Mouse (Mus musculus) retina, postnatal 1 day (tissue): ENCODE measurements around the gene Tpk1.
"Not testable (repeated sequence)": the region's sequence is repeated elsewhere in the genome, so short reads cannot be mapped to it uniquely, and the experiment has no call there.

Experiments used
- DNase-seq: peaks from one replicate; pipeline ENCODE4 v3.0.0-alpha.2; 2012

Gene Tpk1

GRCm38 (mm10) chr6:43638865-43639264 lies 27.2 kb downstream of the Tpk1 start:
- no peak for DNase-seq

DNA sequence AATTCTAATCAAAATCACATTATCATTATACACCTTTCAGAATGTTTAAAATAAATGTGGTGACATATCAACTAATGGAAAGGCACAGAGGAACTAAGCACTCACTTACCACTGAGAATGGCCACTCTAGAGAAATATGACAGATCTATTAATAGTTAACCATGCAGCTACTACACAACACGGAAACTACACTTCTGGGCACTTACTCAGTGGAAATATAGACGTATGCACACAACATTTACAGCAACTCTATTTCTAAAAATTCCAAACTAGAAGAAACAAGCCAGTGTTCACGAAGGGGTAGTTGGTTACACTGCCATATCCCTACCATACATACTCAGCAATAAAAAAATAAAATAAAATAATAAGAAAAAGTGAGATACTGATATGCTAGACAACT lies 28.0 kb downstream of the Tpk1 start:
- no peak for DNase-seq

DNA sequence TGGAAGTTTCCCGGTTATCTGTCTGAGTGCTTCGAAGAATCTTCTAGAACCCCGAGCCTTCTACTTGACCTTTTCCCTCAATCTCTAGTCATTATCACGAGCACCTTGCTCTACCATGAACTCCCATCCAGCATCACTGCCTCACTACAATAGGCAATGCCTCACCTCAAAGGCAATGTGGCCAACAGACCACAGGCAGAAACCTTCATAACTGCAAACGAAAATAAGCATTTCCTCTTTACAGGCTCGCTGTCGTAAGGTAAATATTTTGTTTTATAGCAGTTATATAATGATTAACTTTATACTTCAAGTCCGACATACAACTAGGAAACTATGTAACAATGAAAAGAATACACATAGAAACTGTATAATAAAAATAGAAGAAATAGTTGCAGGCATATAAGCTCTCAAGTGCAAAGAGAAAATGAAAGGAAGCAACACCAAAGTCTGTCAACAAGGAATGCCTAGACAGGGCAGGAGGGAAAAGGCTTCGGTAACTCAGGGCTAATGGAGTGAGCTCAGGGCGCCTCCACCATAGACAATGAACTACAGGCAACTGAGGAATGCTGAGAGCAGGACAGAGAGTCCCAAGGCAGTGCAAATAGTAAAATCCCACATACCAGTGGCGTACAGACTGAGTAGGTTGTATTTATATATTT lies 29.0 kb downstream of the Tpk1 start:
- DNase-seq: no peak

GRCm38 (mm10) chr6:43633308-43633963 lies 32.6 kb downstream of the Tpk1 start:
- DNase-seq: no peak

DNA sequence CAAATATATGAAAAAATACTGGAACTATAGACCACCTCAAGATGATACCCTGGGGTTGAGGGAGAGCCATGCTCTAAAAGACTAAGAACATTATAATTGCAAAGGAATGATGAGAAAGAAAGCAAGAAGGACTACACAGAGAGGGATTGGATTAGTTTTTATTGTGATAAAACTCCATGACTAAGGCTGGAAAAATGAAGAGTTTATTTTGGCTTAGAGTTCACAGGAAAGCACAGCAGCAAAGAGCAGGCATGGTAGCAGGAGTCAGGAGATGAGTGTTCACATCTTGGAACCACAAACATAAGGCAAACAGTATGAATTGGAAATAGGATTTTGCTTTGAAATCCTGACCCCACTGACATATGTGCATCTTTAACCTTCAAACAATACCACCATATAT lies 33.2 kb downstream of the Tpk1 start:
- no peak for DNase-seq

- DNase-seq: not testable (repeated sequence)
Observed at GRCm38 (mm10) chr6:43623448-43623847, 42.6 kb downstream of the Tpk1 start.

- no peak for DNase-seq
Observed at GRCm38 (mm10) chr6:43619258-43619657, 46.8 kb downstream of the Tpk1 start.

- DNase-seq: no peak
Observed at GRCm38 (mm10) chr6:43611770-43612169, 54.3 kb downstream of the Tpk1 start.

- no peak for DNase-seq
Observed at GRCm38 (mm10) chr6:43590841-43591541, 75.1 kb downstream of the Tpk1 start.

GRCm38 (mm10) chr6:43585274-43585673 lies 80.8 kb downstream of the Tpk1 start:
- no peak for DNase-seq

GRCm38 (mm10) chr6:43581809-43582208 lies 84.3 kb downstream of the Tpk1 start:
- DNase-seq: no peak

- DNase-seq: no peak
Observed at GRCm38 (mm10) chr6:43567885-43568284, 98.2 kb downstream of the Tpk1 start.

GRCm38 (mm10) chr6:43562474-43562873 lies 103.6 kb downstream of the Tpk1 start:
- no peak for DNase-seq

DNA sequence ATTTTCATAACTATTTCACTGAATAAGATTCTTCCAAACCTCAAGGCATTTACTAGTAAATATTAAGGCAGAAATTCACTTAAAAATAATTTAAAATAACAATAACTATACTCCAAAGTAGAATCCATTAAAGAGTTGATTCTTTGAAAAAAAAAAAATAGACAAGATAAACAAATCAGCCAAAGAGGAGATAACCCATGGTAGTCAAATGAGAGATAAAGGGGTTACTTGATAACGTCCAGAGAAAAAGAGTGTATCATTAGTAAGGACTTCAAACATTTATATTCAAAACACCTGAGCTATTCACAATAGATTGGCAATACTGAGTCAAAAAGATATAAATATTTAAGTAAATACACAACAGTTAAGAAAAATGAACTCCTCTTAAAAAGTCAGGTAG lies 114.7 kb downstream of the Tpk1 start:
- DNase-seq: no peak

DNA sequence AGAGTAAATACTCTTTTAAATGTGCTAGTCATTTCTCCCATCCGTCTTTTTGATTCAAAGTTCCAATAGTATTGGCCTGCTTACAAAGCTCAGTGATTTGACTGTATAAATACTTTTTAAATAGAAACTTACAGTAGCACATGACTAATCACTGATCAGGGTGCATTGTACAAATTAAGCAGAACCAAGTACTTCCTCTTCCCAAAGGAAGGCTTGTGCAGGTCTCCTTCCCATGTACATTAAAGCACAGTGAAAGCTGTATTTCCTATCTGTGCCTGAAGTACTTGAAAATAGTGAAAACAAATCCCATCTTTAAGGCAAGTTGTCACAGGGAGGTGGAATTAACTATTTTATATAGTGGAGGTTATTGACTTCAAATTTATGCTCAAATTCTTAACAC lies 119.5 kb downstream of the Tpk1 start:
- DNase-seq: no peak

DNA sequence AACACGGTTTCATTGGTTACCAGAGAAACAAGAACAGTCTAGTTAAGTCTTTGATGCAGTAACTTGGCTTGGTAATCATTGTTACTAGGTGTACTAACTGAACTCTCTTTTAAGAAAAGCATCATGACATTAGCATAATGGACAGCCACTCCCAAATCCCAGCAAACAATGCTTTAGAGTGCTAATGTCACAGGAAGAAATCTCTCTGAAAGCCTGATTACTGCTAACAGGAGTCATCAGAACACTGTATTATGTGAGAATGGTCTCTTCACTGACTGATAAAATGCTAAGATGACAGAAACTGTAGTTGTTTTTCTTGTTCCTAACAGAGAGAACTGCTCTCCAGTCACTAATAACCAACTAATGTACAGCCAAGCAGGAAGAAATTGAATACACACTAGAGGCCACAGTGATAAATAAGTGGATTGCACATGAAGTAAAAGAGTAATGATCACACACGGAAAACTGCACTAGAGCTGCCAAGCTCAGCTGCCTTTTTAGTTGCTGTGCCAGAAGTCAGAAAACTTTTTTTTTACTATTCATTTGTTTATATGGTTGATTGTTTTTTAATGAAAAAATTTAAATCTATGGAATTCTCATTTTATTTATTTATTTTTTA lies 128.7 kb downstream of the Tpk1 start:
- no peak for DNase-seq

GRCm38 (mm10) chr6:43535459-43535858 lies 130.6 kb downstream of the Tpk1 start:
- DNase-seq: no peak

- DNase-seq: no peak
Observed at GRCm38 (mm10) chr6:43533323-43533722, 132.8 kb downstream of the Tpk1 start.

GRCm38 (mm10) chr6:43532822-43533221 lies 133.3 kb downstream of the Tpk1 start:
- DNase-seq: no peak

DNA sequence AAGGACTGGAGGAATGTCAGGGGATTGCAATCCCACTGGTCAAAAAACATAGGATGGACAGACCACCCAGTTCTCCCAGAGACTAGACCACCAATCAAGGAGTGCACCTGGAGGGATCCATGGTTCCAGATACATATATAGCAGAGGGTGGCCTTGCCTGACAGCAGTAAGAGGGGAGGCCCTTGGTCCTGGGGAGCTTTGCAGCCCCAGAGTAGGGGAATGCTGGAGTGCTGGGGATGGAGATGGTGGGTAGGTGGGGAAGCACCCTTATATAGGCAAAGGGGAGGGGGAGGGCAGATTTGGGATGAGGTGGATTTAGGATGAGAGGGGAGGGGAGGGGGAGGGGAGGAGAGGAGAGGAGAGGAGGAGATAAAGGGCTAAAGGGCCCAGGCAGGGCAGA lies 134.1 kb downstream of the Tpk1 start:
- no peak for DNase-seq

DNA sequence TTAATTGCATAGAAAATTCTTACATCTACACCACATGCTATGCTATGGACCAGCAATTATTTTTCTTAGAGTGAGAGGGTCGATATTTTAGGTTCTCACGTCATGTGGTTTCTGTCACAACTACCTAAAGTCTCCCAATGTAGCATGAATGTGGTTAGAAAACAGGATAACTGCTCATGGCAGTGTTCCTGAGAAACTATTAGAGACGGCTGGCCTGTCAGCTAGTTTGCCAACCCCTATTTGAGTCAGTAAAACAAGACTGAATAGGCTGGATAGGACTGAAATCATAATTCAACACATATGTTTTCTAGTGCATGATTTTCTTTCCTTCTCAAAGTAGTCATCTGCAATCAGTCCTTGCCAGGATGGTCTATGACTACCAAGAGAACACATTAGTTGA lies 137.1 kb downstream of the Tpk1 start:
- no peak for DNase-seq

GRCm38 (mm10) chr6:43525028-43525427 lies 141.1 kb downstream of the Tpk1 start:
- no peak for DNase-seq

DNA sequence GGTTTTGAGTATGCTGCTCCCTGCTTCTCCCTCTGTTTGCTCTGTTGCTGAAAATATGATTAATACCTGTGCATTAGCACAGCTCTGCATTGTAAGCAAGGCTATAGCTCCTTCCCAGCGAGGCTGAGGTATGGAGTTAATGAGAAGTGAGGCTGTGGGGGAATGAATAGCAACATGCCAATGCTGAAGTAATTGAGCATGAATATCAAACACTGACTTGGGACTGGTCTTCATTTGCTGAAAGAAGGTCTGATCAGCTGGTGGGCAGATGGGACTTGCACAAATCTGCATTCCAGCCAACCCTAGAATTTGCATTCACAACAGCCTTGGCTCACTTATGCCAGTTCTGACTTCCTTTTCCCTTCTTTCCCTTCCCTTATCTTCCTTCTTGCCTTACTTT lies 144.0 kb downstream of the Tpk1 start:
- peak; percentile 2 for DNase-seq

DNA sequence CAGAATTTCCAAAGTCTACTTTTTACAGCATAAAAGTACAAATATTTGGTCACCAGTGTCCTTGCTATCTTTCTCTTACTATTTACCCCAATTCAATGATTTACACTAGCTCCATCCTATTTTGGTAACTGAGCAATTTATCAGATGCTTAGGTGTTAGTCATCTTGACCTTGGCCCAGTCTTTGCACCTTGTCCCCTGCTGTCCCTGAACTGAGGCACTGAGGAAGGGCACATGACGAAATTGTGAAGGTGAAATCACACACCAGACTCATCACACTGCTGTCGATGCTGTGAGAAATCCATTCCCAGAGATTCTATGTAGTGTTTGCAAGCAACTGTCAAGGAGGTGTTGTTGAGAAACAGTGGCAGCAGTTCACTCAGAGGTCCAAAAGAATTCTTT lies 145.9 kb downstream of the Tpk1 start:
- DNase-seq: no peak
